Mouse (Mus musculus): ENCODE results near the gene Stim1.
A peak's percentile ranks its signal among the peaks of the same experiment; 100 is the strongest.
"Not testable (repeated sequence)": the region's sequence is repeated elsewhere in the genome, so short reads cannot be mapped to it uniquely, and the experiment has no call there.

Stim1 gene

DNA sequence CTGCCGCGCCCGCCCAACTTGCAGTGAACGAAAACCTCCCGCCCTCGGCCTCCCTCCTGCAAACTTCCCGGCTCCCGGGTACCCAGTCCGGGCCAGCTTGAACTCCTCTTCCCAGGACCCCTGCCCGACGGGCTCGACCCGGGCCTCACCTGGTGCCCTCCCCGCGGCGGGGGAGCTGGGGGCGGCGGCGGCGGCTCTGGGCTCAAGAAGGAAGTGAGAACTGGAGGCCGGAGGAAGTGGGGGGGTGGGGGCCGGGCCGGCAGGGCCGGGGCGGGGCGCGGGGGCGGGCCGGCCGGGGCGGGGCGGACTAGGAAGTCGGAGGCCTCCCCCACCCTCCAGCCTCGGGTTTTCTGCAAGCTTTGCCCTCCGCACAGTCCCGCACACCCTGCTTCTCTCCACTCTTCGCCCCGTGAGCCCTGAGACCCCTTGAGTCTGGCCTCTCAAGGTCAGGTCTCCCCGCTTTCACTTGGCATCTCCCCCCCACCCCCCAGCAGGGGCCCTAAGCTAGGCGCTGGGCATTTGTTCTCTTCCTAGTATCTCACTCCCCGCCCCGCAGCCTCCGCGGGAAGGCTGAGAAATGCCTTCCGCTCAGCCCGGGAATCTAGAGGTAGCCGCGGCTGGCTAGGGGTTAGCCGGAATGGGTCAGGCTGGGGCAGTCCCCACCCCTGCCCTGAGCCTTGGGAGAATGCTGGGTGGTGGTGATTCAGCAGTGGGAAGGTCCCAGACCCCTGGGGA is 17.5 kb upstream of the Stim1 start:
- peak; percentile 86 for DNase-seq

DNA sequence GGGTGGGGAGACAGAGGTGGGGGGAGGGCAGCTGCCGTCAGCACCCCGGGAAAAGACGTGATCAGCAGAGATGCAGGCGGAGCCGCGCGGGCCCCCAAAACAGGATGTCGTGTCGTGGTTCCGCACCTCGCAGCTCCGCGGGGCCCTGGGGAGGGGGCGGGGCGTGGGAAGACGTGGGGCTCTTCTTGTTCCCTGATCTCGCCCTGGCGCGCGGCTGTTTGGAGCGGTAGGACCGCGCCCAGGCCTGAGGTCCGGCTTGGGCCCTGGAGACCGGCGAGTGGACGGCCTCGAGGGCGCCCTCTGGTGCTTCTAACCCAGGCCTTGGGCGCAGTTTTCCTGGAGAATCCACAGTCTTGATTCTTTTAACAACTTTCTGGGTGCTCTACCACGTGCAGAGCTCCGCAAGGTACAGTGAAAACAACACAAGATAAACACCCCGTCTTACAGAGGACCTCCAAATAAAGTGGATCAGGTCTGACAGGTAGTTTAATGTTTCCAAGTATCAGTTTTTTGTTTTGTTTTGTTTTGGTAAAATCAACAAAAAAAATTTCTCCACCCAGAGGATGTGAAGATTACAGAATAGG is 16.9 kb upstream of the Stim1 start:
- DNase-seq, result peak; percentile 94

DNA sequence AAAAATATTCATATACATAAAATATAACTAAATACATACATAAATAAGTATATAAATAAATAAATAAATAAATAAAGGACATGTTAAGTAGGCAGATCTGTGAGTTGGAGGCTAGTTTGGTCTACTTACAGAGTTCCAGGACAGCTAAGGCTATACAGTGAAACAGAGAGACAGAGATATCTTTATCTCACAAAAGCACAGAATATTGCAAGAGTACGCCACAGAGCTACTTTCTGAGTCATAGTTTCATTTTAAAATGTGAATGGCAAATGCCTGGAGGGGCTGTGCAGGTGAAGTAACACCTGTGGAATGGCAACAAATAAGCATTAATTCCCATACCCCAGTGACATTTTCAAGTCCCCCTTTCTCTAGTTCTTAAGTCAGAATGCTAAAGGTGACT is 14.0 kb upstream of the Stim1 start:
- DNase-seq, result no peak

DNA sequence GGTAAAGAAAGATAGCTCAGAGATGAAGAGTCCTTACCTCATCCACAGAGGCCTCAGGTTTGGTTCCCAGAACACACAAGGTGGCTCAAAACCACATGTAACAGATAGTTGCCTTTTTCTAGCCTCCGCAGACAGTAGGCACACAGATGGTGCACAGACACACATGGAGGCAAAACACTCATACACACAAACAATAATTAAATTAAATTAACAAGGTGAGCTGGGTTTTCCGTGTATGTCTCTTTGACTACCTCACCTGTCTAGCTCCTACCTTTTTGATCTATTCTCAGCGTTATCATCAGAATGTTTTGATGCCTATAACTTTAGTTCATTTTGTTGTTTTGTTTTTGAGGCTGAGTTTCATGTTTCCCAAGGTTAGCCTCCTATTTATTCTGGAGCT is 11.7 kb upstream of the Stim1 start, which contains the start of gene Rhog:
TSS of gene Rhog (minus strand) at position 101 of the 400 bp plus-strand sequence.
- DNase-seq, result no peak

DNA sequence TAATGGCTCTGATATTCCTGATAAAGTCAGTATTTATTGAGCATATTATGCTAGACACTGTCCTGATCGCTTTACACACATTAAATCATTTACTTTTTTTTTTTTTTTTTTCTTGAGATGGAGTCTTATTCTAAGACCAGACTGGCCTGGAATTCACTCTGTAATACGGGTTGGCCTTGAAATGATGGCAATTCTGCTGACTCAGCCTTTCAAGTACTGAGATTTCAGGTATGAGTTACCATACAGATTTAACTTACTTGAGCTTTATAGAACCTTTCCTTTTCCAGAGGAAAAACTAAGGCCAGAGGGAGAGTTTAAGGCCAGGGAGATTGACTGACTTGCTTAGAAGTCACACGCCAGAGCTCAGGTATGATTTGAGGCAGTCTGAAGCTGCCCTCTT is 11.0 kb upstream of the Stim1 start:
- no peak for DNase-seq

DNA sequence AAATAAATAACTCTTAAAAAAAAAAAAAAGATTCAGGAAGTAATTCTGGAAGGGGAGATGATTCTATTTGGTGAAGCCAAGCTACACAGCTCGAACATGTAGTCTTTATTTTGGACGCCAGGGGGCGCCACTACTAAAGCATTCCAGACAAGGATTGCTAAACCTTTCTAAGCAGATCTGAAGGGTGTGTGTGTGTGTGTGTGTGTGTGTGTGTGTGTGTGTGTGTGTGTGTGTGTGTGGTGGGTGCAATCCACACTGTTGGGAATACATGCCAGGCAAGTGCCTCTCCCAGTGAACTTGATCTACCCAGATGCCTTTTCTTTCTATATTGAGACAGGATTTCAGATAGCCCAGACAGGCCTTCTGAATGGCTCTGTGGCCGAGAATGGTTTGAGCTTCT is 9.4 kb upstream of the Stim1 start:
- peak; percentile 83 for DNase-seq

DNA sequence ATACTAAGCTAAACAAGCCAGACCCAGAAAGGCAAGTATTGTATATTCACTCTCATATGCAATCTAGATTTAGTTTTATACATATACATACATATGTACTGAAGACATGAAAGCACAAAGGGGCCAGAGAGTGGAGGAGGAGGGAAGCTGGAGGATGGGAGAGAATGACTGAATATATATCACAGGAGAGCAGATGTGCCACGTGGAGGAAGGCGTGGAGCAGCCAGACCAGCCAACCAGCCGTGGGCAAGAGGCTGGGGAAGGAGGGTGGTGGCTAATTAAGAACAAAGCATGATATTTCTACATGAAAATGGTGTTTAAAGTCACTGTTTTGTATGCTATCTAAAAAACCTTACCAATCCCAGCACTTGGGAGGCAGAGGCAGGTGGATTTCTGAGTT is 8.9 kb upstream of the Stim1 start:
- DNase-seq, result no peak

DNA sequence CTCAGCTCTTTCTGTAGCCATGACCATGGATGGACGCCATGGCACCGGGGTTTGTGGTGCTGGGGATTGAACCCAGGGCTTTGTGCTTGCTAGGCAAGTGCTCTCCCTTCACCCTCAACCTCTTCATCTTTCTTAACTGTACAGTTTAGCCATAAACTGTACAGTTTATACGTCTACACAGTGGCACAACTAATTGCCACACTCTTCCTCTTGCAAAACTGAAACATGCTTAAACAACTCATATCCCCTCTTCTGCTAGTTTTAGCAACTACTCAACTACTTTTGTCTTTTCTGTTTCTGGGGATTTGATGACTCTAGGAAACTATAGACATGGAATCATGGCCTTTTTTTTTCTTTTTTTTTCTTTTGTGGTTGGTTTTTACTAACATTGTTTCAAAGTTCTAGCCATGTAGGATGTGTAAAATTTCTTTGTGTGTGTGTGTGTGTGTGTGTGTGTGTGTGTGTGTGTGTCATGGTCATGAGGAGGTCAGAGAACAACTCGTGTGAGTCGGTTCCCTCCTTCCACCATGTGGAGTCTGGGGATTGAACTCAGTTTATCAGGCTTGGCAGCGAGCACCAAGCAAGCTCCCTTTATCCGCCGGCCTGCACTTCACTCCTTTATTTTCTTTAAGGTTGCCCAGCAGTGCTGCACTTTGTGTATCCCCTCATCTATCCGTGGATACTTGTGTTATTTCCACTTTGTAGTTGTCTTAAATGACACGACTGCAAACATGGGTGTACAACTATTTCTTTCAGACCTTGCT is 7.7 kb upstream of the Stim1 start:
- DNase-seq, result no peak

DNA sequence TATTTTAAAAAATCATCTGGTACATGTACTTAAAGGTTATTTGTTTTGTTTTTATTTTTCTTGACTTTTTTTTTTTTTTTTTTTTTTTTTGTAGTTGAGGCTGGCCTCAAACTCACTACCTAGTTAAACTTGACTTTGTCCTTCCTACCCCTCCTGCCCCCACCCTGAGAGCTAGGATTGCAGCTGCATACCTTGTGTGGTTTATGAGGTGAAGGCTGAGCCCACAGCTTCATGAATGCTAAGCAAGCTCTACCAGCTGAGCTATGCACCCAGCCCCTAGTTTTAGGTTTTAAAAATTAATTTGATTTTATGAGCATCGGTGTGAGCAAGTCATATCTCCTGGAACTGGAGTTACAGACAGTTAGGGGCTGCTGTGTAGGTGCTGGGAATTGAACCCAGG is 7.1 kb upstream of the Stim1 start:
- DNase-seq, result no peak

DNA sequence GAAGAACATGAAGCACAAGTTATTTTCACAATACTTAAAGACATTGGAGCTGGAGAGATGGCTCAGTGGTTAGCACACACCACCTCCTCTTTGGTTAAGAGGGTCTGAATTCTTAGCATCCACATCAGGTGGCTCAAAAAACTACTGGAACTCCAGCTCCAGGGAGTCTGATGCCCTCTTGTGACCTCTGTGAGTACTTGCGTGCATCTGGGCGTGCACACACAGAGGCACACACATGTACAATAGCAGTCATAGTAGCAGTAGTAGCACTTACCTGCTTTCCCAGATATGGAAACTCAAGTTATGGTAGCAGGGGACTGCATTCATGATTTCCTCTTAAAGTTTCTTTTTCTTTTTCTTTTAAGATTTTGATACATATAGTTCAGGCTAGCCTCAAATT is 4.6 kb upstream of the Stim1 start:
- no peak for DNase-seq

DNA sequence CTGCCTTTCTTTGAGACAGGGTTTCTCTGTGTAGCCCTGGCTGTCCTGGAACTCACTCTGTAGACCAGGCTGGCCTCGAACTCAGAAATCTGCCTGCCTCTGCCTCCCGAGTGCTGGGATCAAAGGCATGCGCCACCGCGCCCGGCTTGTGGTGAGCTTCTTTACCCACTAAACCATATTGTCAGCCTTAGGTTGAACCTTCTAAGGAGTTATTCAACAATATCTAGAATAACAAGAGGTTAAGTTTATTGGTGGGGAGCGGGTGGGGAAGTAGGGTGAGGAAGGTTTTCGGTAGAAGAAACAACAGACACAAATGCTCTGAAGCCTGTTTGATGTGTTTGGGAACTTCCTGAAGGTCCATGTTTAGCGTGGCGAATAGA is 1.6 kb upstream of the Stim1 start:
- DNase-seq, result not testable (repeated sequence)

DNA sequence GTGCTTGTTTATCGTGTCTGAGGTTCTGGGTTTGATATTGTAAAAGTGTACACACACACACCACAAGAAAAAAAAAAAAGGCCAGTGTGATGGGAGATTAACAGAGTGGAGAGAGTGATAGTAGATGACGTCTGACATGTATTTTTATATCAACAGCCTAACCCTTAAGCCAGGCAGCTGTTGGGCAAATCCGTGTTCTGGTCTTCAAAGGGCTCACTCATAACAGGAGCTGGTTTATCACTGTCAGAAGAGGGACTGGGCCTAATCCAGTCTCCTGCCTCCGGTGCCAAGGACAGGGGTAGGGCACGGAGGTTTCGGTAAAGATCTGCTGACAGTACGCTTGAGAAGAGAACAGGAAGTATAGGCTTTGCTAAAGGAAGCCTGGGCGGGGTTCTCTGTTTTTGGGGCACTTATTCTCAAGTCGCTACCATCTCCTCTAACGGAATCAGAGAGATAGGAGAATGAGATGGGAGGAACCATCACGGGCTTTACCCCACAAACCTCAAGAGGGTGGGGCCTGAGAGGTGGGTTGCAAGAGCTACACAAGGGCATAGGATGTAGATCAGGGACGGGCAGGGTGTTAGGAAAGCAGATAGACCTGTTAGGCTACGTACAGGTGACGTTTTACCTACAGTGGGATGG is 1.1 kb upstream of the Stim1 start:
- peak; percentile 27 for DNase-seq

DNA sequence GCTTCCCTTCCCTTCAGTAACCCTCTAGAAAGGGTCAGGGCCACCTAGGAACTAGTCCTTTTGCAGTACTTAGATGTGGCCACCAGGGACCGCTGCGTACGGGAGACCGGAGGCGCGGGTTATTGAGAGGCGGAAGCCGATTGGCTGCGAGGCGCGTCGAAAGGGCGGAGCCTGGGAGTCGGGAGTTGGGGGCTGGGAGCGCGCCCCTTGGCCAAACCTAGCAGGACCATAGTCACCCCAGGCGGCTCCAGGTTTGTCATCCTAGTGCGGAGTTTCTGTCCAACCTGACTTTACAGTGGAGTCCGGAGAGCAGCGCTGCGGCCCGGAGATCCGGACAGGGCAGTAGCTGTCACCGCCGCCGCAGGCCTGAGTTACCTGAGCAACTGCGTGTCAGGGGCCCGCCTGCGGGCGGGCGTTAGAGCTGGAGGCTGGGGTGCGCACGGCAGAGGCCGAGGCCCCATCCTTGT is 460 bp upstream of the Stim1 start:
- peak; percentile 96 for DNase-seq

DNA sequence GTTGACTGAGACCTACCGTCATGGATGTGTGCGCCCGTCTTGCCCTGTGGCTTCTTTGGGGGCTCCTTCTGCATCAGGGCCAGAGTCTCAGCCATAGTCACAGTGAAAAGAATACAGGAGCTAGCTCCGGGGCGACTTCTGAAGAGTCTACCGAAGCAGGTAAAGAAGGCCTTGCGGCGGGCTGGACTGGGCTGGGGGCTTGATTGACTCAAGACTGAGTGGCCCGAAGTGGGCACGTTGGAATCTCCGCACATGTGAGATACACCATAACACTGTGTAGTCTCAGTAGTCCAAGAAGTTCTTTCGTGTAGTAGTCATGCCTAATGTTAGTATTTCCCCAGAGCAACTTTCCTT is 766 bp downstream of the Stim1 start:
- DNase-seq, result no peak

DNA sequence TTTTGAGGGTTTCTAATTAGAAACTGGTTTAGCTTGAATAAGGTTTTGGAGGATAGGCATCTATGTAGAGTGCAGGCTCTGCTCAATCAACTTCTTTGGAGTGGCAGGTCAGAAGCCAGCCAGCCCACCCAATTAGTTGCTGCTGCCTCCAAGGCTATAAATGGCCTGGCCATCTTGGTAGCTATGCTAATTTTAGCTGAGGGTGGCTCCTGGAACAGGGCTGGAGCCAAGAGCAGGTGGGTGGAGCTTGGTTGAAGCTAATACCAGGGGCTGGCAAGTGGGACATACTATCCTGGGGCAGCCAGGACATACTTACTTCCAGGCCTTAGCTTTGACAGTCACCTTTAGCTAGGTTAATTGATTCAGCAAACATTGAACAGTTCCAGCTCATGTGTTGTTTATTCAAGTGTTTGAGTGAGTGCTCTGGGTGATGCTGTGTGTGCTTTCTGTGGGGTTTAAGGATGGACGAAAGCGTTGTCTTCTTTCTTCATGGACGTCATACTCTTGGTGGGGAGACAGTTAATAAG is 4.9 kb downstream of the Stim1 start:
- no peak for DNase-seq

DNA sequence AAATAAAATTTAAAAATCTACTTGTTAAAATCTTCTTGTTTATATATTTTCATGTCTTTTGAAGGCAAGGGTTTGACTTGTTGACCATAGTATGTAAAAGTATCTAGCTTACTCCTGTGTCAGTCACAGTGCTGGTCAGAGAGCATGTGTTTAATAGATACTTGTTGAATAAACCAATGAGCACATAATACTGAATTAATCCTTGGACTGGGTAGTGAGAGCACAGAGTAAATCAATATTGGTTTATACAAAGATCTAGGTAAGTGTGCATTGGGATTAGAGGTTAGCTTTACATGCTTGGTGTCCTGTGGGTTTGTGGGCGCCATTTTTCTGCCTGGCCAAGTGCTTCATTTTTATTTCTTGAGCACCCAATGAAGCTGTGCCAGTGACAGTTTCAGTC is 13.8 kb downstream of the Stim1 start:
- no peak for DNase-seq

DNA sequence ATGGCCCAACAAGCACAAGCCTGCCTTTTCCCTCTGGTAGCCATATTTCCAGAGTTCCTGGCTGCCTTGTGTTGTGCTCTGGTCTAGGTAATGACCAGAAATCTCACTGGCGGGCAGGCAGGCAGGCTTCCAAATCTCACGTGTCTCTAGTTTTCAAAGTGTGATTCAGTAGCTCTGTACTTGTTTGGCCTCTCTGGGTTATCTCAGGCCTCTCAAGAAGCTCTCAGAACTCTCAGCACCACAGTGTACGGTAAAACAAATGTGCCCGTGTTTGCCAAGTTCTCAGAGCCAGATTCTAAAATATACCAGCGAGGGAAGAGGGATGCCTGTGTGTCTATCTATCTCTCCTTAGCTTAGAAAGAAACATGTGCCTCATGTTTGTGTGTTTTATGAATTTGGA is 14.7 kb downstream of the Stim1 start:
- DNase-seq, result no peak

DNA sequence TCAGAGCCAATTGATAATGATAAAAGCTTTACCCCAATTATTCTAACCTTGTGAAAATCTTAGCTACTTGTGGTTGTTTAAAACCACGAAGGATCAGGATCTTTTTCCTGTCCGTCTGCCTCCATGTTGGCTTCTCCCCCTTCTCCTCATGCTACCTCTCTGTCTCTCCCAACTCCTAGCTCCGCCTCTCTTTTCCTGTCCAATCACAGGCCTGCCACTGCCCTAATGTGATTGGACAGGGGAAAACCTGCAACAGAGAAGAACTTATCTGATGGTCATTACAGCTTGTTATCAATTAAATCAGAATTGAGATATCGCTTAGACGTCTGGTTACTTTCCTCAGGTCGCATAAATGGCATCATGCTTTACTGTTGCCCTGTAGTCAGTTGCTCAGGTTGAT is 21.9 kb downstream of the Stim1 start:
- no peak for DNase-seq

DNA sequence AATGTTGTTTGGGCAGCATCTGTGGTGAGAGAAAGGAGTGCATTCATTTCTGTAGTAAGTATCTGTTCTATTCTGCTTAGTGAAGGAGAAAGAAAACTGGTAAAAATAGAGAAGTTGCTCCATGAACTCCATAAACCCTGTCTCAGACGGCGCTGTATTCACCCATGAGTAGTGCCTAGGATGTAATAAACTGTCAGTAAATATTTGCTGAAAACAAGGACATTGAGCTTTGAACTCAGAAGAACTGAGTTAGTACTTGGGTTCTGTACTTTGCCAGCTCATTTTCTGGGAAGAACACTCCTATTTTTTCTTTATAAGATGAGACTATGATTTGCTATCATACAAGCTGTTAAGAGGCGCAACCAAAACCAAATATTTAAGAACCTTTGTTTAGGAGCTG is 24.6 kb downstream of the Stim1 start:
- no peak for DNase-seq

DNA sequence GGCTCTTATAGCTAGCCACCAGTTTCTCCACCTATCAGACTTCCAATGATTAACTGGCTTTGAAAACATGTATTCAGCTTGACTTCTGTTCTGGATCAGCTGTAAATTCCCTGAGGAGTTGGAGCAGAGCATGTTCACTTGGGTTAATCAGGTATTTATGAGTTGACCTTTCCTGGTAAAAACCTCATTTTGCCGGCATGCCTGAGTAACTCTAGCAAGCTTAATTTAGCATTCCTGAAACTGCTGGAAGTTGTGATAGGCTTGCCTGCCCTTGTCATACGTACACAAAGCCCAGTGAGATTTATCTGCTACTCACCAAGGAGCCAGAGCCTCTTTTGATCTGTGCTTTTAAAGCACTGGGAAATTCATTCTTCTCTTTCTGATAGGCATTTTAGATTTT is 25.6 kb downstream of the Stim1 start:
- peak; percentile 11 for DNase-seq

DNA sequence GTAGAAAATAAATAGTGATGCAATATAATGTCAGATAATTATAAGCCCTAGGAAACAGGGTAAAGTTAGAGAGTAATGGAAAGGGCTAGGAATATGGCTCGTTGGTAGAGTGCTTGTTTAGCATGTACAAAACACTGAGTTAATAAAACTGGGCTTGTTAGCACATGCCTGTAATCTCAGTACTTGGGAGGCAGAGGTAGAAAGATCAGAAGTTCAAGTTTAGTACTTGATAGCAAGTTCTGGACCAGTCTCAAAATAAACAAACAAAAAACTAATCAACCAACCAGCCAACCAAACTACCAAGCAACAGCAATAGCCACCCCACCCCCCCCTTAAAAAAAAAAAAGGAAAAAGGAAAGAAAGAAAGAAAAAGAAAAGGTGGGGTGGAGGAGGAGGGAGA is 33.2 kb downstream of the Stim1 start:
- DNase-seq, result no peak

DNA sequence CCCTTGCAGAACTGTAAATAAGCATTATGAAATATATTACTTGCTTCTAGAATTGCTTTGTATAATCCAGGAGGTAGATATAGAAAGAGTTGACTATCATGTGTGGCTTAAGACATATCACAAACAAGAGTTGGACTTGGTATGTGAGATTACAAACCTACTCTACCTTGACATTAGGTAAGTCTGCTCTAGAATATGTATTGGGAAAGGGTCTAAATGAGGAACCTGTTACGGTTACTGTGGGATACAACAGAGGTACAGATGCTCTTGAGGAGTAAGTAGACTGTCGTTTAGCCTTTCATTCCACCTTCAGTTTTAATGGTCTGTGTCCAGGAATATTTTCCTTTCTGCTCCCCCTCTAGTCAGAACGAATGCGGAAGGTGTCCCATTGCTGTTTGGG is 34.9 kb downstream of the Stim1 start:
- DNase-seq, result no peak

DNA sequence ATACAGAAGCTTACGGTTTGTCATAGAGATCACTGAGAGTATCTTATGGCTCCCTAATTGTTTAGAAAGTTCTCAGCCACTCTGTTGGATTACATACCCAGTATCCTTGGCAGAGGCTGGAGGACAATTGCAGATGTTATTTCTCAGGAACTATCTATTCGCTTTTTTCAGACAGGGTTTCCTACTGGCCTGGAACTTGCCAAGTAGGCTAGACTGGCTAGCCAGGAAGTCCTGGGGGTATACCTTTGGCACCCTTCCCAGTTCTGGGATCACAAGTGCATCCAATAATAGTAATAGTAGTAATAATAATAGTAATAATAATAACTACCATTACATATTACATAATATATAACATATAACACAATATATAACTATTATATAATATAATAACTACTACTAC is 38.0 kb downstream of the Stim1 start:
- DNase-seq, result no peak

DNA sequence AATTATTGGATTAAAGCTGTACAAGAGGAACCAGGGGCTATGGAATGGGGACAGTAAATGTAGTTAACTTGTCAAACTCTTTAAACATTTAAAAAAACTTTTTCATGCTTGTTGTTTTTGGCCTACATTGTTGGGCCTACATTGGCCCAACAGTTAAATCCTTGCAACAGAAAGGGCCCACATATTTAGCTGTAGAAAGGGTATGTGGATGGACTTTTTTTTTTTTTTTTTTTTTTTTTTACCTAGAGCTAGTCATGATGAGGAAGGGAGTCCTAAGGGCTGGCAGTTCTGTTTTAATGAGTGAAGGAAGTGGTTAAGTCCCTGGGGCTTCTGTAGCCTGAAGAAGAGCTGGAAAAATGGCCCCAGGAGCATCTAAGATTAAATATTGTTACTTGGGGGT is 42.7 kb downstream of the Stim1 start:
- DNase-seq, result no peak

Measured in kidney, adult 18-20 months (tissue).